ENCODE assay signal across 8 mouse cellular contexts in the genomic region with DNA sequence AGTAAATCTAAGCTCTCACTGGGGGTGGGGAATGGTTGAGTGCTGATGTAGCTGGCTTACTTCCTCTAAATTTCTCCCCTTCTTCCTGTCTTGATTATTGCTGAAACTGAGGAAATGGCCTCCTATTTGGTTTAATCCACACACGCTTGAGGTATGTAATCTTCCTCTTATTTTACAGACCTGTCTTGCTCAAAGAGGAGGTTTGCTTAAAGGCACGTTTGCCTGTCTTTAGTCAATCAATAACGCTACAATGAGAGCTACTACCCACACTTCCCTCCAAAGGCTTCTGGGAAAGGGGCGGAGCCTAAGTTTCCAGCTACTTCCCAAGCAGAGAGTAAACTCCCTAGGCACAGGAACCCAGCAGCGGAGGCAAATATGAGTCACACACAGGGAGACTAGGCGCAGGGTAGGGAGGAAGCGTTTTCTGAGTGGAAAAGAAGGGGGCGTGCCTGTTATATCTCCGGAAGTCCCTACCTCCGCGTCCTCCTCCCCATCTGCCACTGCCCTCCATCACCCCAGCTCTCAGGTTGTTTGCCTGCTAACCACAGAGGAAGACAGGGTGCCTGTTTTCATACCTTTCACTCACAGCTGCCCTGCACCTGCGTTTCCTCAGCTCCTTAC. TPM values are rescaled to one million over a fixed set of nuclear protein-coding genes. Genes with fewer than 3 reads are reported as not detected.
DNase-seq lines count a peak whose midpoint lies in the region; ATAC-seq lines count a peak whose summit lies in the region.

No protein-coding gene starts in this region.

- DNase-seq in 3134 (ENCODE audit: extremely low read depth, insufficient read length, low spot score): peak; percentile 77
- peak; percentile 86 for DNase-seq in CD4-positive, CD25-positive, alpha-beta regulatory T cell, adult 2 months (ENCODE audit: low read depth, low spot score)
- peak; percentile 72 to 80 for DNase-seq in heart, adult 9 months (ENCODE audit: low spot score in 2 of 2)
- DNase-seq in kidney, postnatal 36 days: peak; percentile 86 to 87
- DNase-seq in cerebellum, adult 9-10 months: no peak
- DNase-seq in layer of hippocampus, postnatal 10 days (ENCODE audit: low spot score in 2 of 2): no peak
- DNase-seq in embryo, embryonic 11 days: no peak

- ATAC-seq in monocyte, adult 5-6 weeks (replicated peaks; ENCODE audit: insufficient number of reproducible peaks, low FRiP score, low TSS enrichment, poor library complexity, severe bottlenecking): peak; percentile 22; the same call in 1 of the 2 replicates

RNA-seq across cellular contexts. Expression of gene Bcl9l, which starts 32.6 kb away (rescaled TPM):
- total RNA-seq in monocyte, adult 5-6 weeks (2017): 2.8 to 14.1 TPM (median 2.8 TPM) in 3 replicates
- total RNA-seq in layer of hippocampus, postnatal 10 days (2021): 10 to 100 TPM; 91.2 to 97.7 TPM

RNA-seq across cellular contexts. Expression of gene Cxcr5, which starts 46.4 kb away (rescaled TPM):
- total RNA-seq in monocyte, adult 5-6 weeks (2017): 13.4 to 23.0 TPM (median 17.5 TPM) in 3 replicates
- total RNA-seq in layer of hippocampus, postnatal 10 days (2021): not detected

Comparison
In these comparisons a context has a peak if more than half of its experiments do, and no peak if none do; other contexts are left out.
1. DNase-seq: peak in 3134 (single experiment), CD4-positive, CD25-positive, alpha-beta regulatory T cell, adult 2 months (single experiment), heart, adult 9 months (2 of 2) and kidney, postnatal 36 days (2 of 2); none in cerebellum, adult 9-10 months (single experiment), layer of hippocampus, postnatal 10 days (0 of 2) and embryo, embryonic 11 days (single experiment).
2. RNA of gene Cxcr5, which starts 46.4 kb away (total RNA-seq): 13.4 to 23.0 TPM in monocyte, adult 5-6 weeks; not detected in layer of hippocampus, postnatal 10 days; every median in the first group is over 10 times any median in the second.